ENCODE assay signal across 8 mouse cellular contexts in the genomic region with DNA sequence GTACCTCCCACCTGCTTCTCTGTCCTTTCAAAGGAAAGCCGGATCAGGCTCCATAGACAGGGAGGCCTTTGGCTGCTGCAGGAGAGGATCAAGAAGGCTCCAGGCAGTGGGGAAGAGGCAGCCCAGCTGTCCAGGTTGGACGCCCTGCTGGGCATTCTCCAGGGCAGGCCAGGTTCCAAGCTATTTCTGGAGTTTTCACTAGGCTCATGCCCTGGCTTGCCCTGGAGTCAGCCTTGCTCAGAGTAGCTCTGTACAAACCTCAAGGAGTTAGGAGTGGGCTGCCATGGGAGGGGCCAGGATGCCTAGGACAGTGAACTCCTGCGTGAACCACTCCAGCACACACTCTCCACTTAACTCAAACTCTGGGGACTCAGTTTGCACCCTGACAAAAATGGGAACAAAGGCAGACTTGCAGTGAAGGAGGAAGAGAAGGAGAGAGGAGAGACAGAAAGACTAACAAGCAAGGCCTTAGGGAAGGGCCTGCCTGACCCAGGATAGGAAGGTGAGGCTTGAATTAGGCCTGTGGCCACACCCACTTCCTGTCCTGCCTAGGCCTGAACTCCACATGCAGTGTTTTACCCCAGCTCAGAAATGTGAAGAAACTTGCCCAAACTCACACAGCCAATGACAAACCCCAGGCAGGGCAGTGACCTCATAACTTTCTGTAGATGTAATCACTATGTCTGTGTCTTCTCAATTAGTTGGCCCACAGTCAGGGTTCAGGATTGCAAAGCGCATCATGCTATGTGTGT. TPM values are rescaled to one million over a fixed set of nuclear protein-coding genes. Genes with fewer than 3 reads are reported as not detected.
A peak's percentile ranks its signal among the peaks of the same experiment; 100 is the strongest.
DNase-seq lines count a peak whose midpoint lies in the region; ATAC-seq and TF ChIP-seq lines count a peak whose summit lies in the region.

No protein-coding gene starts in this region.

- H3K9me3 ChIP-seq in heart, embryonic 15.5 days (replicated peaks) = no peaks in the 10 kb centered on the region

- H3K27ac ChIP-seq in cerebellum, adult 2 months (ENCODE audit: insufficient read depth, low read length) = peak overlapping the region; percentile 26; the same call in 1 of the 2 replicates
- no peak overlapping the region for H3K27ac ChIP-seq in heart, embryonic 15.5 days

- no peak for ATAC-seq in heart, embryonic 15.5 days (replicated peaks; ENCODE audit: insufficient number of reproducible peaks, insufficient read depth, low FRiP score, low read depth)
- ATAC-seq in megakaryocyte-erythroid progenitor cell, adult 5-6 weeks (replicated peaks; ENCODE audit: low FRiP score, low TSS enrichment, poor library complexity, severe bottlenecking) = no peak

- no peaks in the 10 kb centered on the region for H3K27me3 ChIP-seq in cerebellum, adult 2 months (ENCODE audit: control insufficient read depth, insufficient read depth, low read length)
- H3K27me3 ChIP-seq in heart, embryonic 15.5 days = peaks cover 14% of the 10 kb centered on the region

- H3K9ac ChIP-seq in heart, embryonic 15.5 days = no peak overlapping the region

- 0 out of 2 replicates have a peak overlapping the region, but pooled peaks have one; percentile 3 for H3K4me2 ChIP-seq in heart, embryonic 15.5 days

- H3K36me3 ChIP-seq in heart, embryonic 15.5 days = no peaks in the 10 kb centered on the region

- no peak overlapping the region for H3K4me3 ChIP-seq in lung, adult 2 months (replicated peaks; ENCODE audit: extremely low read depth, low read depth, low read length)
- H3K4me3 ChIP-seq in cerebellum, adult 2 months (replicated peaks; ENCODE audit: insufficient read depth, low read depth, low read length) = no peak overlapping the region
- H3K4me3 ChIP-seq in heart, embryonic 15.5 days = no peak overlapping the region

- no peak for TF ChIP-seq POLR2A in lung, adult 2 months (IDR thresholded peaks at IDR 0.05; ENCODE audit: borderline replicate concordance, extremely low read depth, low read depth, low read length)
- TF ChIP-seq POLR2A in cerebellum, adult 2 months (IDR thresholded peaks at IDR 0.05; ENCODE audit: borderline replicate concordance, insufficient read depth, low read length) = no peak

- no peak for TF ChIP-seq CTCF in lung, adult 2 months (IDR thresholded peaks at IDR 0.05; ENCODE audit: insufficient read depth, low read length)
- no peak for TF ChIP-seq CTCF in cerebellum, adult 2 months (IDR thresholded peaks at IDR 0.05; ENCODE audit: borderline replicate concordance, insufficient read depth, low read depth, low read length)

- WGBS in lung, adult 2 months = 48% methylated on average over 4 of the region's 4 CpGs
- WGBS in cerebellum, adult 2 months = 35% methylated on average over 4 of the region's 4 CpGs
- WGBS in heart, embryonic 15.5 days = 75% methylated on average over 4 of the region's 4 CpGs

- peaks cover 25% of the 10 kb centered on the region for H3K4me1 ChIP-seq in lung, adult 2 months (ENCODE audit: control insufficient read depth, insufficient read depth, low read length)
- H3K4me1 ChIP-seq in cerebellum, adult 2 months (ENCODE audit: control insufficient read depth, insufficient read depth, low read length) = peaks cover 26% of the 10 kb centered on the region
- H3K4me1 ChIP-seq in heart, embryonic 15.5 days (replicated peaks) = peaks cover 44% of the 10 kb centered on the region

- DNase-seq in lung, adult 18-20 months = peak; percentile 38 to 56
- no peak for DNase-seq in lung, adult 2 months
- peak; percentile 85 to 86 for DNase-seq in cerebellum, adult 2 months
- DNase-seq in lung, postnatal 25 days (ENCODE audit: low spot score) = peak; percentile 56
- no peak for DNase-seq in layer of hippocampus, adult 9-10 months (ENCODE audit: low spot score)
- DNase-seq in spleen, postnatal 4 days (ENCODE audit: low spot score in 2 of 2) = no peak

RNA-seq across cellular contexts. Expression of a gene that starts 2.2 kb away (rescaled TPM):
- polyA plus RNA-seq in lung, adult 2 months (2012; rRNA removed) = 41.1 and 42.1 TPM in 2 replicates
- polyA plus RNA-seq in cerebellum, adult 2 months (2012; rRNA removed) = 8.3 and 8.9 TPM in 2 replicates
- polyA plus RNA-seq in heart, embryonic 15.5 days (2015; fragmentation: Nextera tagmentation; extraction: Ambion mirVana) = 8.8 and 12.7 TPM in 2 replicates
- total RNA-seq in megakaryocyte-erythroid progenitor cell, adult 5-6 weeks (2014; fragmentation: Nextera tagmentation) = 3.7 and 9.1 TPM in 2 replicates
- 0.50 and 1.6 TPM in 2 replicates for total RNA-seq in megakaryocyte-erythroid progenitor cell, adult 5-6 weeks (2017)

RNA-seq across cellular contexts. Expression of a gene that starts 18.4 kb away (rescaled TPM):
- 34.5 and 40.5 TPM in 2 replicates for polyA plus RNA-seq in lung, adult 2 months (2012; rRNA removed)
- 2.1 and 2.6 TPM in 2 replicates for polyA plus RNA-seq in cerebellum, adult 2 months (2012; rRNA removed)
- polyA plus RNA-seq in heart, embryonic 15.5 days (2015; fragmentation: Nextera tagmentation; extraction: Ambion mirVana) = 0.40 and 0.87 TPM in 2 replicates
- 0.42 and 1.4 TPM in 2 replicates for total RNA-seq in megakaryocyte-erythroid progenitor cell, adult 5-6 weeks (2014; fragmentation: Nextera tagmentation)
- total RNA-seq in megakaryocyte-erythroid progenitor cell, adult 5-6 weeks (2017) = 0.34 and 0.80 TPM in 2 replicates

Comparison
In these comparisons a context has a peak if more than half of its experiments do, and no peak if none do; other contexts are left out.
1. DNase-seq: peak in lung, adult 18-20 months (2 of 2), cerebellum, adult 2 months (2 of 2) and lung, postnatal 25 days (single experiment); none in lung, adult 2 months (single experiment), layer of hippocampus, adult 9-10 months (single experiment) and spleen, postnatal 4 days (0 of 2).